Mouse (Mus musculus) heart, adult 8-10 months (tissue): ENCODE measurements around the gene Pcyt1b. TPM values are rescaled to one million over a fixed set of nuclear protein-coding genes. Genes with fewer than 3 reads are reported as not detected.
A peak's percentile ranks its signal among the peaks of the same experiment; 100 is the strongest.

Source experiments
- DNase-seq: peaks from one replicate; pipeline ENCODE4 v3.0.0; 2022; ENCODE audit warnings: low spot score
- total RNA-seq, 4 experiments: library from RNA; stranded (reverse); gene quantifications; 2 replicates each; pipeline ENCODE4 v1.2.4; 2022

The Pcyt1b gene
- under 1 TPM; 0.09 to 0.20 (median 0.18) TPM for total RNA-seq

GRCm38 (mm10) chrX:93654218-93655002 is at the start of gene Pcyt1b:
Gene Pcyt1b (plus strand): TSS chrX:93654863.
- DNase-seq, result no peak

- DNase-seq, result no peak
Measured at GRCm38 (mm10) chrX:93630256-93630655, 24.4 kb upstream of the Pcyt1b start.

- DNase-seq, result peak; percentile 86
Measured at GRCm38 (mm10) chrX:93631657-93632449, 22.8 kb upstream of the Pcyt1b start, which contains the start of gene Pola1. Gene Pola1 (minus strand): TSS chrX:93632155.

GRCm38 (mm10) chrX:93634861-93635375 is 19.7 kb upstream of the Pcyt1b start:
- no peak for DNase-seq

- no peak for DNase-seq
Measured at GRCm38 (mm10) chrX:93643600-93643999, 11.1 kb upstream of the Pcyt1b start.

- DNase-seq, result no peak
Measured at GRCm38 (mm10) chrX:93644022-93644421, 10.6 kb upstream of the Pcyt1b start.

- DNase-seq, result no peak
Measured at GRCm38 (mm10) chrX:93650738-93651137, 3.9 kb upstream of the Pcyt1b start.

- DNase-seq, result no peak
Measured at GRCm38 (mm10) chrX:93655153-93655552, 490 bp downstream of the Pcyt1b start.

GRCm38 (mm10) chrX:93663919-93664586 is 9.4 kb downstream of the Pcyt1b start:
- DNase-seq, result no peak

- DNase-seq, result no peak
Measured at GRCm38 (mm10) chrX:93664787-93665186, 10.1 kb downstream of the Pcyt1b start.

- DNase-seq, result no peak
Measured at GRCm38 (mm10) chrX:93674432-93674831, 19.8 kb downstream of the Pcyt1b start.

GRCm38 (mm10) chrX:93674836-93675795 is 20.5 kb downstream of the Pcyt1b start:
- peak; percentile 1 for DNase-seq

GRCm38 (mm10) chrX:93676228-93676627 is 21.6 kb downstream of the Pcyt1b start:
- no peak for DNase-seq

GRCm38 (mm10) chrX:93689287-93689686 is 34.6 kb downstream of the Pcyt1b start:
- DNase-seq, result no peak

- DNase-seq, result no peak
Measured at GRCm38 (mm10) chrX:93690672-93691071, 36.0 kb downstream of the Pcyt1b start.

- DNase-seq, result no peak
Measured at GRCm38 (mm10) chrX:93697596-93697995, 42.9 kb downstream of the Pcyt1b start.

GRCm38 (mm10) chrX:93700528-93701225 is 46.0 kb downstream of the Pcyt1b start:
- DNase-seq, result peak; percentile 28

GRCm38 (mm10) chrX:93712566-93712965 is 57.9 kb downstream of the Pcyt1b start:
- no peak for DNase-seq

GRCm38 (mm10) chrX:93729529-93729928 is 74.9 kb downstream of the Pcyt1b start:
- no peak for DNase-seq

GRCm38 (mm10) chrX:93730854-93731253 is 76.2 kb downstream of the Pcyt1b start:
- no peak for DNase-seq
